Mouse (Mus musculus): ENCODE data around the gene Cd8a. TPM values are rescaled to one million over a fixed set of nuclear protein-coding genes. Genes with fewer than 3 reads are reported as not detected.

The Cd8a gene
- polyA plus RNA-seq (2012; ENCODE audit: low replicate concordance), result 0.65 and 0.83 TPM in 2 replicates

DNA sequence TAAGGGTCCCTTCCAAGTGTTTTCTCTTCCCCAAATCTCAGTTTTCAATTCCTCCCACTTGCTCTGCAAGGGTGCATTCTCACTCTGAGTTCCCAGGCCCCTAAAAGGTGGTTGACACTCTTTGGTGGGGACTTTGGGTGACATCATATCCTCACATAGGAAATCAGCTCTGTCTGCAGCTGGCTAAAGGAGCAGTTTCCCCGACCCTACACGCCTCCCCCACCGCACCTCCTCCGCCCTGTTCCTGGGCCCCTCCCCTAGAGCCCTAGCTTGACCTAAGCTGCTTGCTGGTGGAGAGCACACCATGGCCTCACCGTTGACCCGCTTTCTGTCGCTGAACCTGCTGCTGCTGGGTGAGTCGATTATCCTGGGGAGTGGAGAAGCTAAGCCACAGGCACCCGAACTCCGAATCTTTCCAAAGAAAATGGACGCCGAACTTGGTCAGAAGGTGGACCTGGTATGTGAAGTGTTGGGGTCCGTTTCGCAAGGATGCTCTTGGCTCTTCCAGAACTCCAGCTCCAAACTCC lies at the start of gene Cd8a:
Cd8a (plus strand) TSS at position 179 of the 527 bp plus-strand sequence.

Other genes starting within 250 kb of the Cd8a start
- not detected in 2 replicates for gene Thnsl2, start 229.0 kb upstream of the Cd8a start, polyA plus RNA-seq (2012; ENCODE audit: low replicate concordance)
- not detected in 2 replicates for gene Fabp1, start 173.6 kb upstream of the Cd8a start, polyA plus RNA-seq (2012; ENCODE audit: low replicate concordance)
- 38.3 and 56.9 TPM in 2 replicates for gene Krcc1, start 101.8 kb upstream of the Cd8a start, polyA plus RNA-seq (2012; ENCODE audit: low replicate concordance)
- gene Smyd1, start 51.2 kb upstream of the Cd8a start, polyA plus RNA-seq (2012; ENCODE audit: low replicate concordance), result 0.38 TPM in 1 of 2 replicates, not detected in the other
- 0.43 and 0.47 TPM in 2 replicates for gene Cd8b1, start 50.6 kb upstream of the Cd8a start, polyA plus RNA-seq (2012; ENCODE audit: low replicate concordance)
- gene Rmnd5a, start 67.2 kb downstream of the Cd8a start, polyA plus RNA-seq (2012; ENCODE audit: low replicate concordance), result 4.7 and 6.3 TPM in 2 replicates
- 15.6 and 21.8 TPM in 2 replicates for gene Rnf103, start 120.5 kb downstream of the Cd8a start, polyA plus RNA-seq (2012; ENCODE audit: low replicate concordance)
- 6.6 and 26.9 TPM in 2 replicates for gene Chmp3, start 170.4 kb downstream of the Cd8a start, polyA plus RNA-seq (2012; ENCODE audit: low replicate concordance)

Measured in leukemia stem cell, adult 10-12 weeks (primary cell).